Mouse (Mus musculus) forebrain, embryonic 15.5 days (tissue): ENCODE results near the gene Nt5c2. TPM values are rescaled to one million over a fixed set of nuclear protein-coding genes. Genes with fewer than 3 reads are reported as not detected.

Experiments
- ATAC-seq: fragments of 200-750 bp; cut with Nextera tagmentation; replicated peaks from 2 replicates; pipeline ENCODE4 v1.8.0; 2017; ENCODE audit warnings: mild to moderate bottlenecking, moderate TSS enrichment, moderate library complexity
- H3K27ac ChIP-seq: fragments of 300-500 bp; sonication (generic); replicated peaks from 2 replicates; pipeline ENCODE4 v1.5.1; 2015; ENCODE audit warnings: mild to moderate bottlenecking, inconsistent platforms
- H3K27me3 ChIP-seq: fragments of 300-500 bp; sonication (generic); 2 replicates; pipeline ENCODE4 v1.6.1; 2015; ENCODE audit warnings: inconsistent platforms
- H3K36me3 ChIP-seq: fragments of 300-500 bp; sonication (generic); 2 replicates; pipeline ENCODE4 v1.6.1; 2015; ENCODE audit warnings: mild to moderate bottlenecking, inconsistent platforms
- H3K4me1 ChIP-seq: fragments of 300-500 bp; sonication (generic); 2 replicates; pipeline ENCODE4 v1.6.1; 2015; ENCODE audit warnings: inconsistent platforms
- H3K4me2 ChIP-seq: fragments of 300-500 bp; sonication (generic); replicated peaks from 2 replicates; pipeline ENCODE4 v1.6.1; 2015; ENCODE audit warnings: mild to moderate bottlenecking, inconsistent platforms
- H3K4me3 ChIP-seq: fragments of 300-500 bp; sonication (generic); 2 replicates; pipeline ENCODE4 v1.5.1; 2015; ENCODE audit warnings: mild to moderate bottlenecking, inconsistent platforms
- H3K9ac ChIP-seq: fragments of 300-500 bp; sonication (generic); replicated peaks from 2 replicates; pipeline ENCODE4 v1.6.1; 2015; ENCODE audit warnings: mild to moderate bottlenecking, inconsistent platforms
- H3K9me3 ChIP-seq: fragments of 300-500 bp; sonication (generic); 2 replicates; pipeline ENCODE4 v1.6.1; 2016; ENCODE audit warnings: inconsistent platforms
- WGBS: fragments of 180-500 bp; shearing (Covaris S2); methylation state at CpG from one replicate; pipeline ENCODE4 v1.1.7; 2015; ENCODE audit warnings: mixed read lengths; 5-methylcytosine and 5-hydroxymethylcytosine counted together
- polyA plus RNA-seq: library from polyadenylated mRNA; unstranded; fragments of >200 nt; fragmentation: Nextera tagmentation; extraction: Ambion mirVana; gene quantifications from 2 replicates; pipeline ENCODE4 v1.2.1, GENCODE M21; 2015

Nt5c2 gene
- polyA plus RNA-seq, result 73.2 and 78.2 TPM in 2 replicates

DNA sequence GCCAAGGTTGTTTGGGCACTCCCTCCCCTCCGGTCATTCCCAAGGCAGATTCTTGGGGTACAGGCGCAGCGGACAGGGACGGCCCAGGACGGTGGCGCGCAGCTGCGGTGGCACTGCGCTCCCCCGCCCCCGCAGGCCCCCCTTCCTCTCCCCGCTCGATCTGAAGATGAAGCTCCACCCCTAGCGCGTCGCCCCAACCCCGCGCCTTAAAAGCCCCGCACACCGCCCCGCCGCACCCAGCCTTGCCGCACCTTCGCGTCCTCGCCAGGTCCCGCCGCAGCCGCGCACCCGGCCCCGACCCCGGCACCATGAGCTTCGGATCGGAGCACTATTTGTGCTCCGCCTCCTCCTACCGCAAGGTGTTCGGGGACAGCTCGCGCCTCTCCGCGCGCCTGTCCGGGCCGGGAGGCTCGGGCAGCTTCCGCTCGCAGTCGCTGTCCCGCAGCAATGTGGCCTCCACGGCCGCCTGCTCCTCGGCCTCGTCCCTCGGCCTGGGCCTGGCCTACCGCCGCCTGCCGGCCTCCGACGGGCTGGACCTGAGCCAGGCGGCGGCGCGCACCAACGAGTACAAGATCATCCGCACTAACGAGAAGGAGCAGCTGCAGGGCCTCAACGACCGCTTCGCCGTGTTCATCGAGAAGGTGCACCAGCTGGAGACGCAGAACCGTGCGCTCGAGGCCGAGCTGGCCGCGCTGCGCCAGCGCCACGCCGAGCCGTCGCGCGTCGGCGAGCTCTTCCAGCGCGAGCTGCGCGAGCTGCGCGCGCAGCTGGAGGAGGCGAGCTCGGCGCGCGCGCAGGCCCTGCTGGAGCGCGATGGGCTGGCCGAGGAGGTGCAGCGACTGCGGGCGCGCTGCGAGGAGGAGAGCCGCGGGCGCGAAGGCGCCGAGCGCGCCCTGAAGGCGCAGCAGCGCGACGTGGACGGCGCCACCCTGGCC, at the start of gene Nt5c2, which contains the start of gene Ina:
Gene Nt5c2, minus strand, starts transcription at position 707 of the 935 bp plus-strand sequence.
Gene Ina, plus strand, starts transcription at position 252 of the 935 bp plus-strand sequence.
- under 1% methylated on average over 122 of the region's 124 CpGs for WGBS
- peaks cover 21% of the 10 kb centered on the region; the same call in 1 of the 2 replicates for H3K27me3 ChIP-seq

DNA sequence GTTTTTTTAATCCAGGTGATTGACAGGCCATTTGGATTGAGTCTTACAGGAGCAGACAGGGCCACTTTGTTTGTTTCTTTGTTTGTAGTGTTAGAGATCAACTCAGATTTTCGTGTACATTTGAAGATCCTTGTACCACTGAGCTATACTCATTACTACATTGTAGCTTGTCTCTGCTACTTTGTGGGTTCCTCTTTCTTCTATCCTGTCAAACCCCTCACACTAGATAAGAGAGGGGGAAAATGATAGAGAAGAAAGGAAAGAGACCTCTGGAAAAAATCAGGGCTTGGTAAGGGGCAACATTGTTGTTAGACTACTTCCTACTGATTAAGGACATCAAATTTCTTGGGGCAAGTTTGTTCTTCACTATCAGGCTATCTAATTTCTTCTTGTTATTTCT, 42.7 kb upstream of the Nt5c2 start:
- no peaks in the 10 kb centered on the region for H3K36me3 ChIP-seq
- WGBS, result 61% methylated on average over 1 of the region's 1 CpGs
- H3K9me3 ChIP-seq, result no peaks in the 10 kb centered on the region

More for the DNA sequence above, at the start of gene Nt5c2, which contains the start of gene Ina:
- peak within 1 kb of the TSS; percentile 56 for H3K4me3 ChIP-seq
- H3K4me2 ChIP-seq, result peak within 1 kb of the TSS; percentile 80
- H3K9ac ChIP-seq, result peak within 1 kb of the TSS; percentile 69
- H3K9me3 ChIP-seq, result no peaks in the 10 kb centered on the region
- peaks cover 33% of the 10 kb centered on the region for H3K4me1 ChIP-seq
- no peaks in the 10 kb centered on the region for H3K36me3 ChIP-seq
- ATAC-seq, result peak; percentile 86
- H3K27ac ChIP-seq, result peak within 1 kb of the TSS; percentile 93

DNA sequence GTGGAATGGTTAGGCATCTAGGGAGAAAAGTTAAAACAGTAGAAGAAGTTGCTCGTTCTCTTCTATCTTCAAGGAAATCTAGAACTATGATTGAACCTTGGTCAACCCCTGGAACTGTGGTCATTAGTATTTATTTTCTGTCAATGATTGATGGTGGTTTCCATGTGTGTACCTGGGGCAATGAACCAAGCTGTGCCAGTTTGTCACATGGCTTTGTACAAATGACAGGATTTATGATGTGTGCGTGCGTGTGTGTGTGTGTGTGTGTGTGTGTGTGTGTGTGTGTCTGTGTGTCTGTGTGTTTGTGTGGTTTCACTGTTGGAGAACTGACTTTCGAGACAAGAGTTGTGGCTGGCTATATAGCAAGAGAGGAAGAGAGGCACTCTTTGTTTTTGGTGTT, 38.5 kb upstream of the Nt5c2 start:
- Histone ChIP-seq H3K27me3 (no peaks in the 10 kb centered on the region), H3K9me3 (no peaks in the 10 kb centered on the region), H3K27ac (no peak overlapping the region), H3K36me3 (no peaks in the 10 kb centered on the region), H3K4me1 (peaks cover 19% of the 10 kb centered on the region), H3K4me3 (no peak overlapping the region), H3K4me2 (no peak overlapping the region), H3K9ac (no peak overlapping the region)
- ATAC-seq, result no peak
- 93% methylated on average over 4 of the region's 4 CpGs for WGBS

More for the DNA sequence above, 42.7 kb upstream of the Nt5c2 start:
- H3K4me3 ChIP-seq, result no peak overlapping the region
- no peak overlapping the region for H3K4me2 ChIP-seq
- H3K27ac ChIP-seq, result no peak overlapping the region
- ATAC-seq, result no peak
- no peaks in the 10 kb centered on the region for H3K27me3 ChIP-seq
- no peaks in the 10 kb centered on the region for H3K4me1 ChIP-seq
- no peak overlapping the region for H3K9ac ChIP-seq

DNA sequence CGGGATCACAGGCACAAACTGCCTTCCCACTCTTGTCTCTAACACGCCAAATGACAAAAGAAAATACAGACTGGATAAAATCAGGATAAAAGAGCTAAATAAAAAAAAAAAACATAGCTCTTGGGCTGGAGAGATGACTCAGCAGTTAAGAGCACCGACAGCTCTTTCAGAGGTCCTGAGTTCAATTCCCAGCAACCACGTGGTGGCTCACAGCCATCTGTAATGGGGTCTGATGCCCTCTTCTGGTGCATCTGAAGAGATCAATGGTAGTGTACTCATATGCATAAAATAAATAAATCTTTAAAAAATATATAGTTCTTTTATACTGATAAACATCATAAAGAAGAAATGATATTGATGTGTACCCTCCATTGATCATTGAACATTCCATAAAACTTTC, 38.0 kb upstream of the Nt5c2 start:
- ATAC-seq, result no peak
- peaks cover 4% of the 10 kb centered on the region; the same call in 1 of the 2 replicates for H3K36me3 ChIP-seq
- H3K27me3 ChIP-seq, result no peaks in the 10 kb centered on the region
- WGBS, result 81% methylated on average over 4 of the region's 4 CpGs
- H3K9ac ChIP-seq, result no peak overlapping the region
- H3K4me3 ChIP-seq, result no peak overlapping the region
- no peaks in the 10 kb centered on the region for H3K9me3 ChIP-seq
- H3K27ac ChIP-seq, result no peak overlapping the region
- H3K4me1 ChIP-seq, result peaks cover 24% of the 10 kb centered on the region
- H3K4me2 ChIP-seq, result no peak overlapping the region

DNA sequence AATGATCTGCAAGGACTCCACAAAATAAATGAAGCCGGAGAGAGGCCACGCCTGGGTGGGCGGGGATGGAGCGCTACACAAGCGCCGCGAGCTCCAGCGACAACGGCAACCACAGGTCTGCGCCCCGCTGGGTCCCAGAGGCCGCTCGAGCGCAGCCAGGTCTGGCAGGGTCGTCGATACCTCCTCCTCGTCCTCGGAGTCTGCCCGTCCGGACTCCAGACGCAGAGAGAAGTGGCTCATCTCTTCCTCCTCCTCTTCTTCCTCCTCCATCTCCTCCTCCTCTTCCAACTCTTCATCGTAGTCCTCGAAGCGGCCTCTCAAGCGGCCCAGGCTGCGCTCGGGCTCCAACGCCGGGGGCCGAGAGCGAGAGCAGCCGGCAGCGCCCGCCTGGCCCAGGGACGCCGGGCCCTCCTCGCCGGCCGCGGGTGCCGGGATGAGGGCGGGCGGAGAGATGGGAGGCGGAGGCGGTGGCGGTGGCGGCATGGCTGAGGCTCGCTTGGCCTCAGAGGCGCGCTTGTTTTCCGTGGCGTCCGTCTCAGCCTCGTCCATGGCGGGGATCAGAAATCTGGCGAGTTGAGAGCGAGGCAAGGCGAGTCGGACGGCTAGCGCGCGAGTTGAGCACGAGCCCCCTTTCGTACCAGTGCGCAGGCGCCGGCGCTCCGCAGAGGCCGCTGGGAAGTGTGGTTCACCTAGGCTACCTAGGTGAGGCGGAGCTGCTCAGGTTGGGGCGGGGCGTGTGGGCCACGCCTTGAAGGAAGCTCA, 35.5 kb upstream of the Nt5c2 start, which contains the start of gene Pcgf6:
Gene Pcgf6, minus strand, starts transcription at position 636 of the 762 bp plus-strand sequence.
- ATAC-seq, result peak; percentile 91
- H3K36me3 ChIP-seq, result peaks cover 20% of the 10 kb centered on the region
- H3K9me3 ChIP-seq, result no peaks in the 10 kb centered on the region
- peak within 1 kb of the TSS; percentile 96 for H3K27ac ChIP-seq
- H3K4me2 ChIP-seq, result peak within 1 kb of the TSS; percentile 52
- WGBS, result 0% methylated on average over 75 of the region's 75 CpGs
- peaks cover 24% of the 10 kb centered on the region for H3K4me1 ChIP-seq
- H3K27me3 ChIP-seq, result no peaks in the 10 kb centered on the region
- H3K4me3 ChIP-seq, result peak within 1 kb of the TSS; percentile 84
- peak within 1 kb of the TSS; percentile 91 for H3K9ac ChIP-seq

DNA sequence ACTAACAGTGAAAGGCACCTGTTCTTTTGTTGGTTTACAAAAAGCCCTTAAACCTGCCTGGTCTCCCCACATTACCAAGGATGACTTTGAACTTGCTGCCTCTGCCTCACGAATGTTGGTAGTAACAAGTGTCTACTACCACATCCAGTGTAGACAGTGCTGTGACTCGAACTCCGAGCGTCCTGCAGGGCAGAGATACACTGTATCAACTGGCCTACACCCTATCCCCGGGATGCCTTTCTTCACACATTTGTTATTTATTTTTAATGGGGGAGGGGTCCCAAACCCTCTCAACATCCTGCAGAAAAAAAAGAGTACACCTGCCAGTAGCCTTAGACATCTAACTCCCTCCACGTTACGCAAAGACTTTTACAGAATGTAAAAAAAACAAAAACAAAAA, 34.9 kb upstream of the Nt5c2 start:
- H3K27me3 ChIP-seq, result no peaks in the 10 kb centered on the region
- no peaks in the 10 kb centered on the region for H3K9me3 ChIP-seq
- H3K4me1 ChIP-seq, result peaks cover 24% of the 10 kb centered on the region
- peak overlapping the region; percentile 84 for H3K4me3 ChIP-seq
- peak overlapping the region; percentile 96 for H3K27ac ChIP-seq
- no peak; the same call in 1 of the 2 replicates for ATAC-seq
- H3K9ac ChIP-seq, result peak overlapping the region; percentile 91
- peak overlapping the region; percentile 52 for H3K4me2 ChIP-seq
- peaks cover 22% of the 10 kb centered on the region for H3K36me3 ChIP-seq
- 7% methylated on average over 7 of the region's 7 CpGs for WGBS

DNA sequence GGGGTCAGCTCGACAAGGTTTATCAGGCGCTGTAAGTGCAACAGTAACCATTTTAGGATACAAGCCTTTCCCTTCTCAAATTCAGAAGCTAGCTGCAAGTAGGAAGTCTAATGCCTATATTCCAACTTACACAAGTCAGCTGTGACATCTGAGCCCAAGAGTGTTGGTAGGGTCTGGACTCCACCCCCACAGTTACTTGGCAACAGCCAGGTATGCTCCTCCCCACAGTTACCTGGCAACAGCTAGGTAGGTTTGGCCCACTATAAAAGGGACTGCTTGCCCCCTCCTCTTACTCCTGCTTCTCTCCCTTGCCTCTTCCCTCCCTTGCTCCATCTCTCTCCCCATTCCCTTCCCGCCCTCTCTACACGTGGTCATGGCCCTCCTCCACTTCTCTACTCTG, 34.1 kb upstream of the Nt5c2 start:
- ATAC-seq, result no peak
- WGBS, result 65% methylated on average over 4 of the region's 4 CpGs
- peaks cover 22% of the 10 kb centered on the region for H3K36me3 ChIP-seq
- H3K27ac ChIP-seq, result no peak overlapping the region
- peak overlapping the region; percentile 84; the same call in 1 of the 2 replicates for H3K4me3 ChIP-seq
- peak overlapping the region; percentile 52 for H3K4me2 ChIP-seq
- H3K9me3 ChIP-seq, result no peaks in the 10 kb centered on the region
- peaks cover 24% of the 10 kb centered on the region for H3K4me1 ChIP-seq
- H3K27me3 ChIP-seq, result no peaks in the 10 kb centered on the region
- no peak overlapping the region for H3K9ac ChIP-seq

DNA sequence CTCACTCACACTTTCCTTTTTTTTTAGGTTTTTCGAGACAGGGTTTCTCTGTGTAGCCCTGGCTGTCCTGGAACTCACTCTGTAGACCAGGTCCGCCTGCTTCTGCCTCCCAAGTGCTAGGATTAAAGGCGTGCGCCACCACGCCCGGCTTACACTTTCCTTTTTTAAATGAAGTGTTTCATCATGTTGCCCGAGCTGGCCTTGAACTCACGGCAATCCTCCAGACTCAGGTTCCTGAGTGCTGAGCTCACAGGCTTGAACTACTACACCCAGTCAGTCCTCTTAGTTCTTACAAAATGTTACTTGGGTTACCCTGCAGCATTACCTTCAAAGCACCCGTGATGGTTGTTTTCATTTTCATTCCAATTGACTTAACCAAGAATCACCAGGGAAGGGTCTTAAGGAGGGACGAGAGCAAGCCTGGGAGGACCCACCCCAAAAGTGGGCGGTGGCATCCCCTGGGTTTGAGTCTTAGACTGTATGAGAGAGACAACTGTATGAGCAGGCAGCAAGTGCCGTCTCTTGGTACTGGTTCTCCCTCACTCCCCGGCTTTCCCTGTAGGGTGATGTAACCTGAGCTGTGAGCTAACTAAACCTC, 32.4 kb upstream of the Nt5c2 start:
- H3K4me1 ChIP-seq, result peaks cover 24% of the 10 kb centered on the region
- H3K9ac ChIP-seq, result no peak overlapping the region
- no peak overlapping the region for H3K27ac ChIP-seq
- no peak for ATAC-seq
- 88% methylated on average over 13 of the region's 13 CpGs for WGBS
- H3K27me3 ChIP-seq, result no peaks in the 10 kb centered on the region
- H3K36me3 ChIP-seq, result peaks cover 29% of the 10 kb centered on the region
- H3K9me3 ChIP-seq, result no peaks in the 10 kb centered on the region
- H3K4me2 ChIP-seq, result no peak overlapping the region
- no peak overlapping the region for H3K4me3 ChIP-seq

DNA sequence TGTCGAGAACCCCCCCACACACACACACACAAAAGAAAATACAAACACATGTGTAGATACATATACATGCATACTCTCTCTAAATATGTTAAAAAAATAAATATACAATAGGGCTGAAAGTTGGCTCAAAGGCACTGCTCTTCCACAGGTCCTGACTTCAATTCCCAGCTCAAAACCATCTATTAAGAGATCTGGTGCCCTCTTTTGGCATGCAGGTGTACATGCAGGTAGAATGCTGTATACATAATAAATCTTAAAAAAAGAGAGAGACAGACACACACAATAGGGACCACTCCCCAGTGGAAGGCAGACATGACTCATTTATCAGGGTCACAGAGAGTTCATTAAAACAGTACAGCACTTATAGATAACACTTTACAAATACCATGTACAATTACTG, 31.4 kb upstream of the Nt5c2 start:
- Histone ChIP-seq H3K4me1 (peaks cover 24% of the 10 kb centered on the region), H3K36me3 (peaks cover 32% of the 10 kb centered on the region), H3K4me3 (no peak overlapping the region), H3K27me3 (no peaks in the 10 kb centered on the region), H3K4me2 (no peak overlapping the region), H3K9me3 (no peaks in the 10 kb centered on the region), H3K9ac (no peak overlapping the region), H3K27ac (no peak overlapping the region)
- ATAC-seq, result no peak
- WGBS, result 87% methylated on average over 1 of the region's 1 CpGs

DNA sequence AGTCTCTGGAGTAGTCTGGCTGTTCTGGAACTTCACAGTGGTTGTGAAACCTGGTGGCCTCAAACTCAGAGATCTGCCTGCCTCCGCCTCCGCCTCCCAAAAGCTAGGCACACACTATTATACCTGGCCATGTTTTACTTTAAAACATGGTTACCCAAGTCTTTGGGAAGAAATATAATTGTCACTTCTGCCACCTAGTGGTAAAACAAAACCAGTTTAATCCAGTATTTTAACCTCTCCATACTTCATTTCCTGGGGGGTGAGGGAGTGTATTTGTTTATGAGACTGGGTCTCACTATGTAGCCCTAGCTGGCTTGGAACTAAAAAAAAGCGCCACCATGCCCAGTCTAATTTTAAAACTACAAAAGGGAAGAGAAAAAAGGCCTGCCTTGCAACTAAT, 28.7 kb upstream of the Nt5c2 start:
- no peak overlapping the region for H3K9ac ChIP-seq
- no peak overlapping the region for H3K4me2 ChIP-seq
- H3K4me1 ChIP-seq, result peaks cover 6% of the 10 kb centered on the region; the same call in 1 of the 2 replicates
- no peaks in the 10 kb centered on the region for H3K27me3 ChIP-seq
- ATAC-seq, result no peak
- H3K36me3 ChIP-seq, result peaks cover 51% of the 10 kb centered on the region
- no peak overlapping the region for H3K27ac ChIP-seq
- no peak overlapping the region for H3K4me3 ChIP-seq
- no peaks in the 10 kb centered on the region for H3K9me3 ChIP-seq
- WGBS, result 86% methylated on average over 3 of the region's 3 CpGs

DNA sequence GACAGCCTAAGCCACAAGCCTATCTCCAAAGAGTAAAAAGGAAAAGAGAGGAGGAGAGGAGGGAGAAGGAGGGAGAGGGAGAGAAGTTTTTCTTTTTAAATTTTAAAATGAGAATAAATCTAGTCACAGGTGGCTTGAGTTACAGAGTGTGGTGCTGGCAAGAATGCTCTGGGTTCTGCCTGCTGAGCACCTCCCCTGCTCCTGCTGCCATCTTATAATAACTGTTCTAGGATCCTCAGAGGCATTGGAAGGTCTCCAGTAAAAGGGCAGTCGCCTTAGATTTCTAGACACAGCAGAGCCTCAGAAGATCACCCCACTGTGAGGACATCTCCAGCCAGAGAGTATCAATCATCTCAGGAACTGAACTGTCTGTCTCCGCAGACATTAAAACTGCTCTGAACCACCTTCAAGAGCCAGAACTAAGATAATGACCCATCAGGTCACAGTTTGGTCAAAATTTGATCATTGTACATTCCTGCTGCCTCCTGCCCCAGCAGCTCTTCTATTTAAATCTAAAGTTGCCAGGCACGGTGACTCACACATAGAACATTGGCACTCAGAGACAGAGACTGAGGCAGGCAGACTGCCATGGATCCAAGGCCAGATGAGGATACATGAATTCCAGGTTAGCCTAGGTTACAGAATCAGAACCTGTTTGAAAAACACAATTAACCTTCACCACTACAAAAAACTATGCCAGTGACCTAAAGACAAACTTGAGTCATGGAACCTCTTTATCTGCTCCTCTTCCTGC, 25.9 kb upstream of the Nt5c2 start:
- peaks cover 53% of the 10 kb centered on the region for H3K36me3 ChIP-seq
- no peak overlapping the region for H3K27ac ChIP-seq
- H3K9ac ChIP-seq, result no peak overlapping the region
- ATAC-seq, result no peak
- 90% methylated on average over 3 of the region's 3 CpGs for WGBS
- H3K4me1 ChIP-seq, result no peaks in the 10 kb centered on the region
- H3K4me2 ChIP-seq, result no peak overlapping the region
- no peak overlapping the region for H3K4me3 ChIP-seq
- no peaks in the 10 kb centered on the region for H3K9me3 ChIP-seq
- no peaks in the 10 kb centered on the region for H3K27me3 ChIP-seq
